Mouse (Mus musculus): Measurements from ENCODE around the gene Plch2. TPM values are rescaled to one million over a fixed set of nuclear protein-coding genes. Genes with fewer than 3 reads are reported as not detected.

Plch2 gene
- polyA plus RNA-seq, 1 experiment from 2014 or later, result 13.3 TPM

GRCm38 (mm10) chr4:154964581-154965235, 91.9 kb downstream of the Plch2 start:
- no peak for ATAC-seq (replicated peaks; ENCODE audit: low FRiP score, low TSS enrichment, low read depth)
- Histone ChIP-seq H3K4me3 (ENCODE audit: low read depth, low read length) (peak overlapping the region; percentile 69), H3K27me3 (replicated peaks; ENCODE audit: control insufficient read depth, insufficient read depth, low read length) (peaks cover 36% of the 10 kb centered on the region), H3K9me3 (ENCODE audit: control insufficient read depth, low read length) (no peaks in the 10 kb centered on the region), H3K36me3 (ENCODE audit: control insufficient read depth, insufficient read depth, low read length) (peaks cover 26% of the 10 kb centered on the region), H3K4me1 (replicated peaks; ENCODE audit: control insufficient read depth, insufficient read depth, low read length) (peaks cover 34% of the 10 kb centered on the region), H3K9ac (ENCODE audit: low read length) (peak overlapping the region; percentile 66), H3K4me2 (ENCODE audit: low read length) (peak overlapping the region; percentile 81), H3K27ac (ENCODE audit: low read depth) (peak overlapping the region; percentile 86)
- no peak for DNase-seq (ENCODE audit: low spot score)
- WGBS, result under 1% methylated on average over 36 of the region's 36 CpGs

DNA sequence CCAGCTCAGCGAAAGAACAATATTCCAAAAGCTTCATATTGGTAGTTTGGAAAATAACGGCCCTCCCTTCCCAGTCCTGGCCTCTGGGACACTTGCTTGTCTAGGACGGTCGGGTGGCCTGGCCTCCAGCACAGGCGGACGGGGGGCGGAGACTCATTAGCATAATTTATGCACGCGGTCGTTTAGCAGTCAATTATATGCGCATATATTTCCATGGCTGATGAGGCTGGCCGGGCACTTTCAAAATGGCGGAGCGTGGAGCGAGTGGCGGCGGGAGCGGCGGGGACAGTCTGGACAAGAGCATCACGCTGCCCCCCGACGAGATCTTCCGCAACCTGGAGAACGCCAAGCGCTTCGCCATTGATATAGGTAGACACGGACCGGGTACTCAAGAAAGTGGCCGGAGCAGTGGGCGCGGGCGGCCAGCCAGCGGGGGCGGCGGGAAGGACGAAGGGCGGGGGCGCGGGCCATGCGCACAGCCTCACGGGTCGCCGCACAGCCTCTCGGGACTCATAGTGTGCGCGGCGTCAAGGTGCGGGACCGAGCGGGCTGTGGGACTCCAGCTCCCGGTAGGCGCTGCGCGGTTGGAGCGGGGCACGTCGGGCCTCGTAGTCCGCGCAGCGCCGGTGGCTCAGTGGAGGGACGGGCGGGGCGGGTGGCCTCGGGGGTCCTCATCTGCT, 92.5 kb downstream of the Plch2 start, which contains the start of gene Pank4:
Gene Pank4, plus strand, starts transcription at position 223 of the 680 bp plus-strand sequence.
- peaks cover 19% of the 10 kb centered on the region for H3K36me3 ChIP-seq (ENCODE audit: control insufficient read depth, insufficient read depth, low read length)
- peak; percentile 95 for DNase-seq (ENCODE audit: low spot score)
- peak within 1 kb of the TSS; percentile 69 for H3K4me3 ChIP-seq (ENCODE audit: low read depth, low read length)
- peak; percentile 93 for ATAC-seq (replicated peaks; ENCODE audit: low FRiP score, low TSS enrichment, low read depth)
- H3K9me3 ChIP-seq (ENCODE audit: control insufficient read depth, low read length), result no peaks in the 10 kb centered on the region
- H3K9ac ChIP-seq (ENCODE audit: low read length), result peak within 1 kb of the TSS; percentile 66
- peaks cover 43% of the 10 kb centered on the region for H3K27me3 ChIP-seq (replicated peaks; ENCODE audit: control insufficient read depth, insufficient read depth, low read length)
- under 1% methylated on average over 63 of the region's 66 CpGs for WGBS
- H3K27ac ChIP-seq (ENCODE audit: low read depth), result peak within 1 kb of the TSS; percentile 86
- H3K4me2 ChIP-seq (ENCODE audit: low read length), result peak within 1 kb of the TSS; percentile 81
- peaks cover 34% of the 10 kb centered on the region for H3K4me1 ChIP-seq (replicated peaks; ENCODE audit: control insufficient read depth, insufficient read depth, low read length)

DNA sequence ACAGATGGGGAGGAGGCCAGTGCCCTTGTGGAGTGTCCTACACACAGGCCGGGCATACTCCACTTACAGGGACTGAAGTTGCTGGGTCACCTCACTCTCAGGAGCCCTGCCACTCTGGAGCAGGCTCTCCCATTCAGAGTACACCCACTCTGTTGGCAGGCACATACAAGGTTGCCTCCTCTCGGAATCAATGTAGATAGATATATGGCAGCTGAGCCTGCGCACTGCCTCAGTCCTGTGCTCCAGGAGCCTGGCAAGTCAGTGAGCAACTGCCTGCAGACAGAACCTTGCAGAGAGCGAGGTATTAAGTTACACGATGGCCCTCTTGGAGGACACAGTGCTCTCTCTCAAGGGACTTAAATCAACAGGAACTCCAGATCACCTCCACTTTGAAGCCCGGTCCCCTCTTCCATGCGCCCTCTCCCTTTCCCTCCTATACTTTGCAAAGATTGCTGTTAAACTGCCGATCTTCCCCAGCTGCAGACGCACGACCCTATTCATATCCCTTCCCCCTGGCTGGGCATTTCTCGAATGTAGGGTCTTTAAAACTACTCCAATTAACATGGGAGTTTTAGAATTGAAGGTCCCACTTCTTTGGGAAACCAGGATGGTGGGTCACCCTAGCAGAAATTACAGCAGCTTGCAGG, 93.3 kb downstream of the Plch2 start:
- Histone ChIP-seq H3K27ac (ENCODE audit: low read depth) (no peak overlapping the region), H3K4me3 (ENCODE audit: low read depth, low read length) (peak overlapping the region; percentile 69), H3K9me3 (ENCODE audit: control insufficient read depth, low read length) (no peaks in the 10 kb centered on the region), H3K9ac (ENCODE audit: low read length) (no peak overlapping the region; the same call in 1 of the 2 replicates), H3K27me3 (replicated peaks; ENCODE audit: control insufficient read depth, insufficient read depth, low read length) (peaks cover 50% of the 10 kb centered on the region), H3K4me2 (ENCODE audit: low read length) (peak overlapping the region; percentile 81), H3K4me1 (replicated peaks; ENCODE audit: control insufficient read depth, insufficient read depth, low read length) (peaks cover 36% of the 10 kb centered on the region), H3K36me3 (ENCODE audit: control insufficient read depth, insufficient read depth, low read length) (peaks cover 16% of the 10 kb centered on the region)
- DNase-seq (ENCODE audit: low spot score), result no peak
- ATAC-seq (replicated peaks; ENCODE audit: low FRiP score, low TSS enrichment, low read depth), result no peak
- WGBS, result 36% methylated on average over 11 of the region's 11 CpGs

GRCm38 (mm10) chr4:154962683-154963082, 93.9 kb downstream of the Plch2 start:
- H3K27me3 ChIP-seq (replicated peaks; ENCODE audit: control insufficient read depth, insufficient read depth, low read length), result peaks cover 55% of the 10 kb centered on the region
- H3K27ac ChIP-seq (ENCODE audit: low read depth), result no peak overlapping the region
- H3K36me3 ChIP-seq (ENCODE audit: control insufficient read depth, insufficient read depth, low read length), result peaks cover 11% of the 10 kb centered on the region
- H3K4me3 ChIP-seq (ENCODE audit: low read depth, low read length), result no peak overlapping the region
- H3K9me3 ChIP-seq (ENCODE audit: control insufficient read depth, low read length), result no peaks in the 10 kb centered on the region
- WGBS, result 77% methylated on average over 7 of the region's 7 CpGs
- no peak overlapping the region for H3K9ac ChIP-seq (ENCODE audit: low read length)
- ATAC-seq (replicated peaks; ENCODE audit: low FRiP score, low TSS enrichment, low read depth), result no peak
- H3K4me2 ChIP-seq (ENCODE audit: low read length), result no peak overlapping the region
- peaks cover 43% of the 10 kb centered on the region for H3K4me1 ChIP-seq (replicated peaks; ENCODE audit: control insufficient read depth, insufficient read depth, low read length)
- DNase-seq (ENCODE audit: low spot score), result no peak

DNA sequence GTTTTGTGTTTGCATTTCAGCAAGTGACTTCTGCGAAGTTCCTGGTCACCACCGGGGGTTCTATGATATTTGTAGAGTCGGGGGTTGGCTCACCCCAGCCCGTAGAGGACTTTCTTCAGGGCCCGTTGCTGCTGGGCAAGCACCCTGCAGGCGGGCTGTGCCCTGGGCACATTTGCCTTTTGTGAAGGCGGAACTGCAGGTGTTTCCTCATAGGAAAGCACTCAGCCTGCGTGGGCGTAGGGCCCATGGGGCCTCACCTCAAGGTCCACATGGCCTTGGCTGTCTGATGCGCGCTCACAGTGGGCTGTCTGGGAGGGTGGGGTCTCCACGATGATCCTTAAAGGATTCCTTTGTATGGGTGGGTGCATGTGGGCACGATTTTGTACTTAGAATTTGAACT, 94.7 kb downstream of the Plch2 start:
- H3K36me3 ChIP-seq (ENCODE audit: control insufficient read depth, insufficient read depth, low read length), result peaks cover 6% of the 10 kb centered on the region; the same call in 1 of the 2 replicates
- ATAC-seq (replicated peaks; ENCODE audit: low FRiP score, low TSS enrichment, low read depth) (no peak), DNase-seq (ENCODE audit: low spot score) (no peak)
- H3K9ac ChIP-seq (ENCODE audit: low read length), result no peak overlapping the region
- H3K27me3 ChIP-seq (replicated peaks; ENCODE audit: control insufficient read depth, insufficient read depth, low read length), result peaks cover 61% of the 10 kb centered on the region
- H3K4me3 ChIP-seq (ENCODE audit: low read depth, low read length), result peak overlapping the region; percentile 33; the same call in 1 of the 2 replicates
- H3K4me1 ChIP-seq (replicated peaks; ENCODE audit: control insufficient read depth, insufficient read depth, low read length), result peaks cover 46% of the 10 kb centered on the region
- WGBS, result 26% methylated on average over 13 of the region's 13 CpGs
- no peaks in the 10 kb centered on the region for H3K9me3 ChIP-seq (ENCODE audit: control insufficient read depth, low read length)
- no peak overlapping the region for H3K27ac ChIP-seq (ENCODE audit: low read depth)
- peak overlapping the region; percentile 59 for H3K4me2 ChIP-seq (ENCODE audit: low read length)

- Histone ChIP-seq H3K9me3 (ENCODE audit: control insufficient read depth, low read length) (no peaks in the 10 kb centered on the region), H3K9ac (ENCODE audit: low read length) (0 out of 2 replicates have a peak overlapping the region, but pooled peaks have one; percentile 17), H3K4me2 (ENCODE audit: low read length) (peak overlapping the region; percentile 59), H3K27ac (ENCODE audit: low read depth) (no peak overlapping the region), H3K4me3 (ENCODE audit: low read depth, low read length) (peak overlapping the region; percentile 33), H3K27me3 (replicated peaks; ENCODE audit: control insufficient read depth, insufficient read depth, low read length) (peaks cover 61% of the 10 kb centered on the region), H3K4me1 (replicated peaks; ENCODE audit: control insufficient read depth, insufficient read depth, low read length) (peaks cover 46% of the 10 kb centered on the region), H3K36me3 (ENCODE audit: control insufficient read depth, insufficient read depth, low read length) (peaks cover 5% of the 10 kb centered on the region; the same call in 1 of the 2 replicates)
- peak; percentile 69 for DNase-seq (ENCODE audit: low spot score)
- ATAC-seq (replicated peaks; ENCODE audit: low FRiP score, low TSS enrichment, low read depth), result no peak
- 1% methylated on average over 47 of the region's 47 CpGs for WGBS
These were observed 95.3 kb downstream of the Plch2 start for GRCm38 (mm10) chr4:154961226-154961738.

DNA sequence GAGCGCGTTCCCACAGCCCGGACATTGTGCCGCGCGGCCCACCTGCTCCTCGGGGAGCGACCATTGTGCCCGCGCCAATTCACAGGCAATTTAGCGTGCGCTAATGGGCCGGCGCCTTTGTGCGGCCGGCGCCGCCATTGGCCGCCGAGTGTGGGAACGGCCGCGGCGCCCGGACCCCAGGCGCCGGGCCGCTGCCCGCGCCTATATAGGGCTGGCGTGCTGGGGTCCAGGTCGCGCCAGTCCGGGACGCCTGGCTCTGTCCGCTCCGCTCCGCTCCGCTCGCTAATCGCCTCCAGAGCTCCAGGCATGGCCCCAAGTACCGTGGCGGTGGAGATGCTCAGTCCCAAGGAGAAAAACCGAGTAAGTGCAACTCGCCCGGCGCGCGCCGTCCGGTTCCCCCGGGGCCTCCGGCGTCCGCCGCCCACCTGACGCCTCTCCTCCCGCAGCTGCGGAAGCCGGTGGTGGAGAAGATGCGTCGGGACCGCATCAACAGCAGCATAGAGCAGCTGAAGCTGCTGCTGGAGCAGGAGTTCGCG, 95.8 kb downstream of the Plch2 start, which contains the start of gene Hes5:
Gene Hes5, plus strand, starts transcription at position 234 of the 536 bp plus-strand sequence.
- peaks cover 43% of the 10 kb centered on the region for H3K4me1 ChIP-seq (replicated peaks; ENCODE audit: control insufficient read depth, insufficient read depth, low read length)
- H3K27ac ChIP-seq (ENCODE audit: low read depth), result no peak within 1 kb of the TSS
- 0 out of 2 replicates have a peak within 1 kb of the TSS, but pooled peaks have one; percentile 17 for H3K9ac ChIP-seq (ENCODE audit: low read length)
- WGBS, result under 1% methylated on average over 62 of the region's 65 CpGs
- H3K4me2 ChIP-seq (ENCODE audit: low read length), result peak within 1 kb of the TSS; percentile 59
- H3K36me3 ChIP-seq (ENCODE audit: control insufficient read depth, insufficient read depth, low read length), result peaks cover under 1% of the 10 kb centered on the region; the same call in 1 of the 2 replicates
- DNase-seq (ENCODE audit: low spot score) (peak; percentile 73), ATAC-seq (replicated peaks; ENCODE audit: low FRiP score, low TSS enrichment, low read depth) (no peak)
- peaks cover 61% of the 10 kb centered on the region for H3K27me3 ChIP-seq (replicated peaks; ENCODE audit: control insufficient read depth, insufficient read depth, low read length)
- no peaks in the 10 kb centered on the region for H3K9me3 ChIP-seq (ENCODE audit: control insufficient read depth, low read length)
- H3K4me3 ChIP-seq (ENCODE audit: low read depth, low read length), result peak within 1 kb of the TSS; percentile 33

All from intestine, embryonic 14.5 days (tissue).